Mouse (Mus musculus): Measurements from ENCODE around the gene Polrmt. TPM values are rescaled to one million over a fixed set of nuclear protein-coding genes. Genes with fewer than 3 reads are reported as not detected.
A peak's percentile ranks its signal among the peaks of the same experiment; 100 is the strongest.

The Polrmt gene
- polyA plus RNA-seq, 1 experiment, result 66.3 TPM

DNA sequence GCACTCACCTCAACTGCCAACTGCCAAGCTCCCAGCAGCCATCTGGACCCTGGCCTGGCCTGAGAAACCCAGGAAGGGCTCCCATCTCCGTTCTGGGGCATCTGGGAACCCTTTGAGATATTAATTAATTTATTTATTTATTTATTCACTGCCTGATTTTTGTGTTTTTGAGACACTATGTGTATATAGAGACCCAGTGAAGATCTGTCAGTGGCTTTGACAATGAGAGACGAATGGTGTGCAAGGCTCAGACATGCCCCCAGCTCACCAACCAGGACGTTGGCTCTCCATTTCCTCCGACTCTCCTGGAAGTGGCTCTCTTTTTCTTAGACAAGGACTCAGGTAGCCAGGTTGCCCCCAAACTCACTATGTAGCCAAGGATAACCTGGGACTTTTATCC, 44.5 kb upstream of the Polrmt start, which contains the start of gene Prss57:
Prss57 (minus strand) TSS at position 101 of the 400 bp plus-strand sequence.
- Histone ChIP-seq H3K4me3 (ENCODE audit: insufficient read depth, low read depth, low read length) (no peak within 1 kb of the TSS), H3K4me1 (ENCODE audit: control insufficient read depth, insufficient read depth, low read length) (0 out of 2 replicates have a peak, but pooled peaks cover 10% of the 10 kb centered on the region), H3K36me3 (ENCODE audit: control insufficient read depth, insufficient read depth, low read length) (no peaks in the 10 kb centered on the region), H3K27ac (ENCODE audit: insufficient read depth, low read depth, low read length) (no peak within 1 kb of the TSS), H3K27me3 (replicated peaks; ENCODE audit: control insufficient read depth, insufficient read depth, low read length) (no peaks in the 10 kb centered on the region)
- TF ChIP-seq CTCF (conservative IDR thresholded peaks at IDR 0.05; ENCODE audit: insufficient read depth, insufficient read length, low read depth, low read length) (no peak), POLR2A (IDR thresholded peaks at IDR 0.05; ENCODE audit: low read depth, low read length) (no peak)
- DNase-seq, result no peak
- WGBS, result 93% methylated on average over 4 of the region's 4 CpGs

DNA sequence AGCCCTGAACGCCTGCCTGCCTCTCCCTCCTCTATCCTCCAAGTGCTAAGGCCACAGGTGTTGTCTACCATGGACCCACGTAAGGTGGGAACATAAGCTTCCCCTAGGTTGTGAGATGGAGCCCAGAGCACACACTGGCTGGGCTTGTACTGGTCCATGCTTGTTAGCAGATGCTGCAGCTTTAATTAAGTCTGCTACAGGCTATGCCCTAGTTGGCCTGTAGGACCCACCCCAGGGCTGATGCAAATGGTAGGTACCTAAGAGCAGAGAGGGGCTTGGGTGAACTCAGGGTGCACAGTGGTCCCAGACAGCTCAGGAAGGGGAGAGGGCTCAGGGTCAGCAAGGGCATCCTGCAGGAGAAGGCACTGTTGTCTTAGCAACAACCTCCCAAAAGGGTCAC, 43.2 kb upstream of the Polrmt start:
- Histone ChIP-seq H3K4me3 (ENCODE audit: insufficient read depth, low read depth, low read length) (no peak overlapping the region), H3K27ac (ENCODE audit: insufficient read depth, low read depth, low read length) (no peak overlapping the region), H3K36me3 (ENCODE audit: control insufficient read depth, insufficient read depth, low read length) (no peaks in the 10 kb centered on the region), H3K27me3 (replicated peaks; ENCODE audit: control insufficient read depth, insufficient read depth, low read length) (no peaks in the 10 kb centered on the region), H3K4me1 (ENCODE audit: control insufficient read depth, insufficient read depth, low read length) (0 out of 2 replicates have a peak, but pooled peaks cover 7% of the 10 kb centered on the region)
- DNase-seq, result no peak
- WGBS, result 86% methylated on average over 2 of the region's 2 CpGs
- TF ChIP-seq POLR2A (IDR thresholded peaks at IDR 0.05; ENCODE audit: low read depth, low read length) (no peak), CTCF (conservative IDR thresholded peaks at IDR 0.05; ENCODE audit: insufficient read depth, insufficient read length, low read depth, low read length) (no peak)

DNA sequence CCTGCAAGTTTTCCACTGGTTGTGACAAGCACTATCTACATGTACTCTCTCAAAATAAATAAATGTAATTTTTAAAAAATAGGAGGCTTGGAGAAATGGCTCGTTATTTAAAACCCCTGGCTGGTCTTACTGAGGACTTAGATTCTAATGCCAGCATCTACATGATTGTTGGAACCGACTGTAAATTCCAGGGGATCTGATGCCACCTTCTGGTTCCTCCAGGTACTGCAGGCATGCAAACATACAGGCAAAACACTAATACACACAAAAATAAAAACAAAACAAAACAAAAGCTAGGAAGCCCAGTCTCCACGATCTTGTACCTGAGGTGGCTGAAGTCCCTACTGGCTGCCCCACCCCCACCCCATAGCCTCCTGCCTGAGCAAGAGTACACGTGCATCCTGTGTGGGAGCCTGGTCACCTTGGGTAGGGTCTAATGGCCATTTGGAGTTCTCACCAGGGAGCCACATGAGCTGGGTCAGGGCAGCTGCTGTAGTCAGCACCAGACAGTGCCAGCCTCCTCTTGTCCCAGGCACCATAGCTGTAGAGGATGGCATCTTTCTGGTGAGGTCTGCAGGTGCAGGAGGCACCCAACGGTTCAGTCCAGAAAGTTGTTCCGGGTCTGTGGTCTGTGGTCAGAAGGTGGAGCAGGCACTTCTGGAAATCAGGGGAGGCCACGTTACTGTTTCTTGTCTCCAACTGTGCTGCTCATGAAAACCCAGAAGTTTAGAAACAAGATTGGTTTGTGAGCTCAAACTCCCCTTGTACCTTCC, 42.2 kb upstream of the Polrmt start:
- H3K4me1 ChIP-seq (ENCODE audit: control insufficient read depth, insufficient read depth, low read length), result 0 out of 2 replicates have a peak, but pooled peaks cover 7% of the 10 kb centered on the region
- no peak overlapping the region for H3K4me3 ChIP-seq (ENCODE audit: insufficient read depth, low read depth, low read length)
- no peaks in the 10 kb centered on the region for H3K36me3 ChIP-seq (ENCODE audit: control insufficient read depth, insufficient read depth, low read length)
- TF ChIP-seq POLR2A (IDR thresholded peaks at IDR 0.05; ENCODE audit: low read depth, low read length) (no peak), CTCF (conservative IDR thresholded peaks at IDR 0.05; ENCODE audit: insufficient read depth, insufficient read length, low read depth, low read length) (peak; percentile 74)
- no peaks in the 10 kb centered on the region for H3K27me3 ChIP-seq (replicated peaks; ENCODE audit: control insufficient read depth, insufficient read depth, low read length)
- H3K27ac ChIP-seq (ENCODE audit: insufficient read depth, low read depth, low read length), result no peak overlapping the region
- 26% methylated on average over 7 of the region's 7 CpGs for WGBS
- peak; percentile 88 for DNase-seq

DNA sequence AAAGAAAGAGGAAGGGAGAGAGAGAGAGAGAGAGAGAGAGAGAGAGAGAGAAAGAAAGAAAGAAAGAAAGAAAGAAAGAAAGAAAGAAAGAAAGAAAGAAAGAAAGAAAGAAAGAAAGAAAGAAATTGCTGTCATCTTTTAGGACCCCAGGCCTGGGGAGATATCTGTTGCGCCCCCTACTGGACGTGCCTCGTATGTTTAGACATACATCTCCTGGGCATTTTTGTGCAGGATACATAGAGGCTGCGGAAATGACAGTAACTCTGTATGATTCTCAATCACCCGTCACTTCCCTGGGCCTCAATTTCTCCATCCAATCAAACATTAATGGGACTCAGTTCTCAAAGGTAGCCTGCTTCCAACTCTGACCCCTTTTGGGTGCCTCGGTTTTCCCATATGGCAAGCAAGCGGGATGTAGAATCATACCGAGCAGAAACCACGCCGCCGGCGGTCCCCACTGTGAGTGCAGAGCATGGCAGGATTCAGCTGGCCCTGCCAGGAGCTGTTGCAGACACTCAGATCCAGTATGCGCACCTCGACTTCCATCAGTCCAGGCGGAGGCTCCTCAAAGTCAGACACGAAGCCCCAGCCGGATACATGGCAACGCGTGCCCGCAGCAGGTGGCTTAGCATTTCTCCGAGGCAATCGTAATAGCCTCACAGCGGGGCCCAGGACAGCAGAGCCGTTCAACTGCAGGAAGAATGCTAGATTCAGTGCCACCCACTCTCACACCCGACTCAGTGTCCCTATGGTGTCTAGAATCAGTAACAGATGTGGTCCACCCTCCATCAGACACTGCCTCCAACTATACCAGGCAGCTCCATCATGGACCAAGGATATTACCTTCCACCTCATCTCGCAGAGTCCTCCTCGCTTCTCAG, 37.8 kb upstream of the Polrmt start:
- H3K27me3 ChIP-seq (replicated peaks; ENCODE audit: control insufficient read depth, insufficient read depth, low read length), result no peaks in the 10 kb centered on the region
- no peak for DNase-seq
- WGBS, result 58% methylated on average over 27 of the region's 27 CpGs
- no peaks in the 10 kb centered on the region for H3K4me1 ChIP-seq (ENCODE audit: control insufficient read depth, insufficient read depth, low read length)
- H3K27ac ChIP-seq (ENCODE audit: insufficient read depth, low read depth, low read length), result no peak overlapping the region
- H3K4me3 ChIP-seq (ENCODE audit: insufficient read depth, low read depth, low read length), result no peak overlapping the region
- TF ChIP-seq POLR2A (IDR thresholded peaks at IDR 0.05; ENCODE audit: low read depth, low read length) (no peak), CTCF (conservative IDR thresholded peaks at IDR 0.05; ENCODE audit: insufficient read depth, insufficient read length, low read depth, low read length) (peak; percentile 52)
- H3K36me3 ChIP-seq (ENCODE audit: control insufficient read depth, insufficient read depth, low read length), result no peaks in the 10 kb centered on the region

DNA sequence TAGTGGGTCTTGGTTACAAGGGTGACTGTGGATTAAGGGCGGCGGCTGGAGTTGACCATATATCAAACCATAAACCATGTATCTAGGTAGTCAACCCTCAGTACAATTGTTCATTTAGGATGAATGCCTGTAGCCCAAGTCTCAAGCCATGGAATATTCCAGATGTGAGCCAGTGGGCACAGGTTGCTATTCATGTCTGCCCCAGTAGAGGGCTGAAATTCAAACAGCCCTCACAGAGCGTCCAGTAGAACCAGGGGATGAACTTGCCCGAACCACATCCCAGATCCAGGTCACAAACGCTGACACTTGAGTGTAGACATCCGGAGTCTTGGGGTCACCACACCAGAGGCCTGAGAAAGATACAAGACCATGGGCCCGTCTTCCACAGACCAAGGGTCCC, 36.7 kb upstream of the Polrmt start:
- no peak overlapping the region for H3K27ac ChIP-seq (ENCODE audit: insufficient read depth, low read depth, low read length)
- H3K27me3 ChIP-seq (replicated peaks; ENCODE audit: control insufficient read depth, insufficient read depth, low read length), result no peaks in the 10 kb centered on the region
- DNase-seq, result peak; percentile 48
- no peaks in the 10 kb centered on the region for H3K36me3 ChIP-seq (ENCODE audit: control insufficient read depth, insufficient read depth, low read length)
- H3K4me3 ChIP-seq (ENCODE audit: insufficient read depth, low read depth, low read length), result no peak overlapping the region
- WGBS, result 46% methylated on average over 7 of the region's 7 CpGs
- peak; percentile 55; the same call in 1 of the 2 replicates for TF ChIP-seq CTCF (conservative IDR thresholded peaks at IDR 0.05; ENCODE audit: insufficient read depth, insufficient read length, low read depth, low read length)
- TF ChIP-seq POLR2A (IDR thresholded peaks at IDR 0.05; ENCODE audit: low read depth, low read length), result no peak
- no peaks in the 10 kb centered on the region for H3K4me1 ChIP-seq (ENCODE audit: control insufficient read depth, insufficient read depth, low read length)

DNA sequence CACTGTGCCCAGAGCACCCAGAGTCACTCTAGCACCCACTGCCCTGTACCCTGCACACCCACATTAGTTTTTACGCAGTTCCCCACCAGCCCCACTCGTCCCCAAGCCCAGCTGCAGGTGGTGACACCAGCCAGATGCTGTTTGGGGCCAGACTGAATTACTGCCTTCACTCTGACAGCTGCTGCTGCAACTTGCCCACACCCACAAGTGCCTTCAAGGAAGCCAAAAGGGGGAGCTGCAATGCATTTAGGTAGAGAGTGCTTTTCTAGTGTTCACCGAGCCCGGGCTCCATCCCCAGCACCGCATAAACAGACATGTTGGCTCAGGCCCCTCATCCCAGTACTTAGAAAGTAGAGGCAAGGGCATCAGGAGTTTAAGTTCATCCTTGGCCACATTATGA, 35.6 kb upstream of the Polrmt start:
- H3K4me3 ChIP-seq (ENCODE audit: insufficient read depth, low read depth, low read length), result no peak overlapping the region
- no peaks in the 10 kb centered on the region for H3K36me3 ChIP-seq (ENCODE audit: control insufficient read depth, insufficient read depth, low read length)
- 82% methylated on average over 5 of the region's 5 CpGs for WGBS
- no peaks in the 10 kb centered on the region for H3K4me1 ChIP-seq (ENCODE audit: control insufficient read depth, insufficient read depth, low read length)
- DNase-seq, result no peak
- no peak for TF ChIP-seq POLR2A (IDR thresholded peaks at IDR 0.05; ENCODE audit: low read depth, low read length)
- TF ChIP-seq CTCF (conservative IDR thresholded peaks at IDR 0.05; ENCODE audit: insufficient read depth, insufficient read length, low read depth, low read length), result no peak
- no peaks in the 10 kb centered on the region for H3K27me3 ChIP-seq (replicated peaks; ENCODE audit: control insufficient read depth, insufficient read depth, low read length)
- no peak overlapping the region for H3K27ac ChIP-seq (ENCODE audit: insufficient read depth, low read depth, low read length)

DNA sequence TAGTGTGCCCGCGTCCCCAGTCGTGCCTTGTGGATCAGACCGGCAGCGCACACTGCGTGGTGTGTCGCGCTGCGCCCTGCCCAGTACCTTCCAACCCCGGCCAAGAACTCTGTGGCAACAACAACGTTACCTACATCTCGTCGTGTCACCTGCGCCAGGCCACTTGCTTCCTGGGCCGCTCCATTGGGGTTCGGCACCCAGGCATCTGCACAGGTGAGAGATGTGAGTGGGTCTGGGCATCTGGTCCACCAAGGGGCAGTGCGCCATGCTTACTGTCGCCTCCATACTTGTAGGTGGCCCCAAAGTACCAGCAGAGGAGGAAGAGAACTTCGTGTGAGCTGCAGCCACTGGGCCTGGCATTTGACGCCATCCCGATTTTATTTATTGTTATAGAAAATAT, 34.8 kb upstream of the Polrmt start:
- Histone ChIP-seq H3K4me1 (ENCODE audit: control insufficient read depth, insufficient read depth, low read length) (no peaks in the 10 kb centered on the region), H3K36me3 (ENCODE audit: control insufficient read depth, insufficient read depth, low read length) (no peaks in the 10 kb centered on the region), H3K27me3 (replicated peaks; ENCODE audit: control insufficient read depth, insufficient read depth, low read length) (no peaks in the 10 kb centered on the region), H3K4me3 (ENCODE audit: insufficient read depth, low read depth, low read length) (peak overlapping the region; percentile 61; the same call in 1 of the 2 replicates), H3K27ac (ENCODE audit: insufficient read depth, low read depth, low read length) (no peak overlapping the region)
- 38% methylated on average over 21 of the region's 21 CpGs for WGBS
- DNase-seq, result no peak
- no peak for TF ChIP-seq CTCF (conservative IDR thresholded peaks at IDR 0.05; ENCODE audit: insufficient read depth, insufficient read length, low read depth, low read length)
- no peak for TF ChIP-seq POLR2A (IDR thresholded peaks at IDR 0.05; ENCODE audit: low read depth, low read length)

All from kidney, adult 2 months (tissue).